Mouse (Mus musculus) megakaryocyte progenitor cell, adult 5-6 weeks (primary cell): ENCODE measurements around the gene Abca7. TPM values are rescaled to one million over a fixed set of nuclear protein-coding genes. Genes with fewer than 3 reads are reported as not detected.
"Not testable (repeated sequence)": the region's sequence is repeated elsewhere in the genome, so short reads cannot be mapped to it uniquely, and the experiment has no call there.

Experiments
- ATAC-seq: replicated peaks from 2 replicates; pipeline ENCODE4 v1.8.0; 2016; ENCODE audit warnings: mild to moderate bottlenecking, moderate TSS enrichment, inconsistent platforms; ENCODE audit not compliant: poor library complexity
- total RNA-seq, 2 experiments: library from RNA; stranded (forward) in 1 of 2; stranded (reverse) in 1 of 2; fragments of 157-497, 149-512 nt in 1 of 2; fragments of 200-1000 nt in 1 of 2; gene quantifications; 2 replicates each; pipeline versions ENCODE4 v1.2.3 to v1.2.4; 2015 to 2017

Abca7 gene
- total RNA-seq, 2 experiments from 2014 or later = 15.4 to 17.5 TPM

GRCm38 (mm10) chr10:80039559-80039979, 43.3 kb downstream of the Abca7 start, which contains the start of gene Polr2e:
Gene Polr2e, minus strand, starts transcription at chr10:80039795.
- peak; percentile 95 for ATAC-seq

- ATAC-seq = not testable (repeated sequence)
These were observed 45.2 kb downstream of the Abca7 start for GRCm38 (mm10) chr10:80041409-80042060.

- 0 out of 2 replicates have a peak, but pooled peaks have one; percentile 9 for ATAC-seq
These were observed 47.8 kb downstream of the Abca7 start for GRCm38 (mm10) chr10:80044087-80044486.

- ATAC-seq = not testable (repeated sequence)
These were observed 49.1 kb downstream of the Abca7 start for GRCm38 (mm10) chr10:80045364-80045763.

GRCm38 (mm10) chr10:80045766-80046165, 49.5 kb downstream of the Abca7 start:
- ATAC-seq = no peak

- ATAC-seq = no peak
These were observed 50.8 kb downstream of the Abca7 start, which contains the start of gene Gpx4 for GRCm38 (mm10) chr10:80047041-80047565. Gene Gpx4, plus strand, starts transcription at chr10:80047166.

GRCm38 (mm10) chr10:80048396-80048795, 52.1 kb downstream of the Abca7 start:
- ATAC-seq = no peak

GRCm38 (mm10) chr10:80048834-80049233, 52.5 kb downstream of the Abca7 start:
- ATAC-seq = no peak

- no peak for ATAC-seq
These were observed 54.0 kb downstream of the Abca7 start for GRCm38 (mm10) chr10:80050244-80050643.

GRCm38 (mm10) chr10:80050885-80051617, 54.8 kb downstream of the Abca7 start:
- no peak for ATAC-seq

- 0 out of 2 replicates have a peak, but pooled peaks have one; percentile 2 for ATAC-seq
These were observed 55.5 kb downstream of the Abca7 start for GRCm38 (mm10) chr10:80051618-80052373.

GRCm38 (mm10) chr10:80052374-80052764, 56.1 kb downstream of the Abca7 start:
- no peak for ATAC-seq

- peak; percentile 86 for ATAC-seq
These were observed 57.0 kb downstream of the Abca7 start for GRCm38 (mm10) chr10:80053259-80053780.

GRCm38 (mm10) chr10:80053831-80054815, 57.8 kb downstream of the Abca7 start:
- ATAC-seq = peak; percentile 12

- not testable (repeated sequence) for ATAC-seq
These were observed 58.6 kb downstream of the Abca7 start for GRCm38 (mm10) chr10:80054911-80055310.

GRCm38 (mm10) chr10:80055364-80055763, 59.1 kb downstream of the Abca7 start:
- no peak for ATAC-seq

- ATAC-seq = no peak
These were observed 59.6 kb downstream of the Abca7 start for GRCm38 (mm10) chr10:80055891-80056290.

- ATAC-seq = no peak
These were observed 60.2 kb downstream of the Abca7 start for GRCm38 (mm10) chr10:80056506-80056905.

GRCm38 (mm10) chr10:80056976-80057682, 60.8 kb downstream of the Abca7 start:
- no peak for ATAC-seq
